Mouse (Mus musculus) erythroblast, embryonic 14.5 days (primary cell): ENCODE data around the gene Nps. TPM values are rescaled to one million over a fixed set of nuclear protein-coding genes. Genes with fewer than 3 reads are reported as not detected.

ENCODE experiments used
- H3K27me3 ChIP-seq: 2 replicates; pipeline ENCODE4 v1.6.1; 2012; ENCODE audit warnings: inconsistent platforms; ENCODE audit not compliant: control insufficient read depth
- H3K36me3 ChIP-seq: 2 replicates; pipeline ENCODE4 v1.6.1; 2012; ENCODE audit warnings: mild to moderate bottlenecking, inconsistent platforms; ENCODE audit not compliant: control insufficient read depth
- H3K4me1 ChIP-seq: 2 replicates; pipeline ENCODE4 v1.6.1; 2012; ENCODE audit warnings: inconsistent platforms; ENCODE audit not compliant: control insufficient read depth
- H3K4me3 ChIP-seq: replicated peaks from 2 replicates; pipeline ENCODE3; 2012; ENCODE audit warnings: moderate library complexity, mild to moderate bottlenecking, inconsistent platforms
- H3K9me3 ChIP-seq: 2 replicates; pipeline ENCODE4 v1.6.1; 2012; ENCODE audit warnings: low read length, inconsistent platforms, mixed read lengths; ENCODE audit not compliant: control insufficient read depth
- GATA1 ChIP-seq: IDR thresholded peaks from 2 replicates; pipeline ENCODE4 v1.6.1; 2012; ENCODE audit warnings: low read length, inconsistent platforms, mixed read lengths
- TAL1 ChIP-seq: IDR thresholded peaks from 3 replicates; pipeline ENCODE4 v1.6.1; 2012; ENCODE audit warnings: low read length, inconsistent platforms, mixed read lengths
- polyA plus RNA-seq: library from polyadenylated mRNA; stranded (reverse); fragments of >175 nt; gene quantifications from 2 replicates; pipeline ENCODE4 v1.2.3, GENCODE M21; 2012

Nps gene
- polyA plus RNA-seq, 1 experiment, result not detected

DNA sequence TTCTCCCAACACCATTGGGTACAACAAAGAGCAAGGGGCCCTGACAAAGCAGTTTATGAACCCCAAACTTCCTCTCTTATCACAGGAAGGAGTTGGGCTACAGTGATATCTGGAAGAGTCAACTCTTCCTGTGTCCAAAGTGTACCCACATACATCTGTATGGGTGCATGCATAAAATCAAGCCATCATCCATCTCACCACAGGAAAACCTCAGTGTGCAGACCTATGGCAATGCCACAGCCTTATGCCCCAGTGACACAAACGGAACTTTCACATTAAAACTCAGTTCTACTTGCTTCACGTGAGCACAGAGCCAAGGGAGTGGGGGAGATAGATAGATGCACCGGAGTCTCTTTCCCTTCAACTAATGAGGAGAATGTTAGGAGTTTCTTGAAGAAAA, 36.0 kb downstream of the Nps start:
- Histone ChIP-seq H3K4me1 (no peaks in the 10 kb centered on the region), H3K4me3 (no peak overlapping the region), H3K27me3 (no peaks in the 10 kb centered on the region), H3K9me3 (no peaks in the 10 kb centered on the region), H3K36me3 (no peaks in the 10 kb centered on the region)
- no peak for TF ChIP-seq GATA1
- TF ChIP-seq TAL1, result no peak

DNA sequence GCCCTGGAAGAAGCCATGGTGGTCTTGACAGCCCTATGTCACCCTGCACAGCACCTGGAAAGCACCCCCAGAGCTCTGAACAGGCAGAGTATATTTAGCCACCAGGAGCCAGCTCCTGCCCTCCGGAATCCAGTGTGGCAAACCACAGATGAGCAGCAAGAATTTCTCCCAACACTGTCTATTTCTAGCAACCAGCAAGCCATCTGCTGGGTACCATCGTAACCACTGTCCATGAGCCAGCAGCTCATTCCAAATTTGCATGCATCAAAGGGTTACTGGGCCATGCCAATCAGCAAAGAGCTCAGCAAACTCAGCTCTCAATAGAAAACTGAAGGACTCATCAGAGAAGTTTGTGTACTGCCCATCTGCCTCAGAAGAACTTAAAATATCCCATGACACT, 46.0 kb downstream of the Nps start:
- H3K4me3 ChIP-seq, result no peak overlapping the region
- no peaks in the 10 kb centered on the region for H3K9me3 ChIP-seq
- TF ChIP-seq GATA1 (no peak), TAL1 (no peak)
- no peaks in the 10 kb centered on the region for H3K36me3 ChIP-seq
- H3K4me1 ChIP-seq, result no peaks in the 10 kb centered on the region
- no peaks in the 10 kb centered on the region for H3K27me3 ChIP-seq

Other genes with a start within 250 kb of the Nps start
- gene Foxi2, start 151.6 kb downstream of the Nps start, polyA plus RNA-seq, result not detected in 2 replicates